Mouse (Mus musculus) liver, embryonic 14.5 days (tissue): ENCODE measurements around the gene Olfr1396.
"Not testable (repeated sequence)": the region's sequence is repeated elsewhere in the genome, so short reads cannot be mapped to it uniquely, and the experiment has no call there.

Experiments used
- CTCF ChIP-seq: IDR thresholded peaks from 2 replicates; pipeline ENCODE4 v1.5.1; 2016; ENCODE audit warnings: antibody characterized with exemption, low read depth, control low read depth
- EP300 ChIP-seq: IDR thresholded peaks from 2 replicates; pipeline ENCODE4 v1.6.1; 2016; ENCODE audit warnings: antibody characterized with exemption, low read depth

- not testable (repeated sequence) for TF ChIP-seq EP300, CTCF
These were observed 54.6 kb downstream of the Olfr1396 start for GRCm38 (mm10) chr11:49060061-49060460.
